Mouse (Mus musculus): ENCODE results near the gene Slc4a5.

Gene Slc4a5

DNA sequence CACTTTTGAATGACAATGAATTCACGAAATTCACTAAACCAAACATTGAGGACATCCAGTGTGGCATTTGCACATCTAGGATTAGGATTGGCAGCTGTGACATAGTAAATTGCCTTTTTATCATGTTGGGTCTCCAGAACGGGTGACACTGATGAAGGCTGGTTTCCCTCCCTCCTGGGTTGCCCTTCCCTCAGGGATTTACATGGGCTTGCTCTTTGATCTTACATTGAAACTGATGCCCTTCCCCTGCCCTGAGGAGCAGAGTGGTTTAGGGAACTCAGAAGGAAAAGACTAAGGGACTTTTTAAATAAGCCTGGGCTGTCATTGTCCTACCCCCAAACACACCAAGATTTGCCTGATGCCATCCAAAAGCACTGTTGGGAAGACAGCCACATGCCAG lies 11.9 kb downstream of the Slc4a5 start:
- no peak for DNase-seq (ENCODE audit: low read depth, low spot score)

GRCm38 (mm10) chr6:83233306-83233705 lies 13.7 kb downstream of the Slc4a5 start:
- no peak for DNase-seq (ENCODE audit: low read depth, low spot score)

GRCm38 (mm10) chr6:83234280-83234741 lies 14.7 kb downstream of the Slc4a5 start:
- no peak for DNase-seq (ENCODE audit: low read depth, low spot score)

- DNase-seq (ENCODE audit: low read depth, low spot score), result no peak
Measured at GRCm38 (mm10) chr6:83237123-83237522, 17.5 kb downstream of the Slc4a5 start.

GRCm38 (mm10) chr6:83244422-83245061 lies 24.9 kb downstream of the Slc4a5 start:
- DNase-seq (ENCODE audit: low read depth, low spot score), result no peak

- peak; percentile 73 for DNase-seq (ENCODE audit: low read depth, low spot score)
Measured at GRCm38 (mm10) chr6:83245134-83245533, 25.5 kb downstream of the Slc4a5 start.

- no peak for DNase-seq (ENCODE audit: low read depth, low spot score)
Measured at GRCm38 (mm10) chr6:83245997-83246396, 26.4 kb downstream of the Slc4a5 start.

GRCm38 (mm10) chr6:83246750-83247149 lies 27.1 kb downstream of the Slc4a5 start:
- no peak for DNase-seq (ENCODE audit: low read depth, low spot score)

GRCm38 (mm10) chr6:83247153-83247552 lies 27.5 kb downstream of the Slc4a5 start:
- DNase-seq (ENCODE audit: low read depth, low spot score), result no peak

GRCm38 (mm10) chr6:83254242-83254641 lies 34.6 kb downstream of the Slc4a5 start:
- DNase-seq (ENCODE audit: low read depth, low spot score), result no peak

GRCm38 (mm10) chr6:83264516-83264915 lies 44.9 kb downstream of the Slc4a5 start:
- no peak for DNase-seq (ENCODE audit: low read depth, low spot score)

GRCm38 (mm10) chr6:83265253-83265652 lies 45.6 kb downstream of the Slc4a5 start:
- DNase-seq (ENCODE audit: low read depth, low spot score), result no peak

GRCm38 (mm10) chr6:83265653-83266052 lies 46.0 kb downstream of the Slc4a5 start:
- DNase-seq (ENCODE audit: low read depth, low spot score), result no peak

GRCm38 (mm10) chr6:83267616-83268015 lies 48.0 kb downstream of the Slc4a5 start:
- DNase-seq (ENCODE audit: low read depth, low spot score), result peak; percentile 34

DNA sequence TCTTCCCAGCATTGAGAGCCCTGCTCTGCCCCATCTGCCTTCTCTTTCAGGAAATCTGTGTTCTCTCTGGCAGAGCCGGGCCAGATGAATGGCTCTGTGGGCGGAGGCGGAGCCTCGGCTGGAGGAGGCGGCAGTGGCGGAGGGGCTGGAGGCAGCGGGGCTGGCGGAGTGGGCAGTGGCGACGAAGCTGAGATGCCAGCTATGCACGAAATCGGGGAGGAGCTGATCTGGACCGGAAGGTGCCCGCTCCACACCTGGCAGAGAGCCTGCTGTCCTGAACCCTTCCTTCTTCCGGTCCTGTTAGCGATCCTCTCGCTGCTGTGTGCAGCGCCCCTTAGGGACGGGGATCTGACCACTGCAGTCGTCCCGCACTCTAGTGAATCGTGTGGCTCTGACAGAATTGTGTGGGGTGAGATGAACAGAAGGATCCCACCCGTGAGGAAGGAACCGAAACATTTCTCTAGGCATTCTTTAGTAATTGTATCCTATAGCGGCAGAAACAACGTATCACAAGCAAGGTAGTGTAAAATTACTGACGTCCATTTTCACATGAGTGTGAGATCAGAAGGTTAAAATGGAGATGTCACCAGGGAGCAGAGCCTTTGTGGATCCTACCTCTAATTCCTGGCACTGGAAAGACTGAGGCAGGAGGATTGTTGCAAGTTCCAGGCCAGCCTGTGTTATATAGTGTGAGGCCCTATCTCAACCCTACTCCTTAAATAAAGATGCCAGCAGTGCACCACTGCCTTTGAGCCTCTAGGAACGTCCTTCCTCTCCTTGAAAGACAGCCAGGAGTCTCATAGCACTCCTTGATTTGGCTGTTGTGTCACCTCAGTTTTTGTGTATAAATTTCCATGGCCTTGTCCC lies 48.7 kb downstream of the Slc4a5 start:
- DNase-seq (ENCODE audit: low read depth, low spot score), result peak; percentile 98

DNA sequence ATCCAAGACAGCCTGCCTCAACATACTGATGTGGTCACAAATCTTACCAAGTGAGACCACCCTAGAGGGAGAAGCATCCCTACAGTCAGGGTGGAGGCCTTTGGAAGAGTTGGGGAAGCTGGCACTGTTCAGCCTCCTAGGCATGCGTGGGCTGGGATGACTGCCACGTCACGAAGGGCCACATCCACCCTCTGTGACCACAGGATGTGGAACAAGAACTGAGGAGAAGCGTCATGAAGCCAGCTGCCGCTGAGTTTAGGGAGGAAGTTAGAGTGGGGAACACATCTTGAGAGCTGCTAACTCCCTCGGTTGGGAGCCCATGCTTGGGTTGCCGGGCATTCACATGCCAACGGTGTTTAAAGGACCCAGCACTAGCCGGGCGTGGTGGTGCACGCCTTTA lies 54.1 kb downstream of the Slc4a5 start:
- no peak for DNase-seq (ENCODE audit: low read depth, low spot score)

- no peak for DNase-seq (ENCODE audit: low read depth, low spot score)
Measured at GRCm38 (mm10) chr6:83277151-83277550, 57.5 kb downstream of the Slc4a5 start.

DNA sequence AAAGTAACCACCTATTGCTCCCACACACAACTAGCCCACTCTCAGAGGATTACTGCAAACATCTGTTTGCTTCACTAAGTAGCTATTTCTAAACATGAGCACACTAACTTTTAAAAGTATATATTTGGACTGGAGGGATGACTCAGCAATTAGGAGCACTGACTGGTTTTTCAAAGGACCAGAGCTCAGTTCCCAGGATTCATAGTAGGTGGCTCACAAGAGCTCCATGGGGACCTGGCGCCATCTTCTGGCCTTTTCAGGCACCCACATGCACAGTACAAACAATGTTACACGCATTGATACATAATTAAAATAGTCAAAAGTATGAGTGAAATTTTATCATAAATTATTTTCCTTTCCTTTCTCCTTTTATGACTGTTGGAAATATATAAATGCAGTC lies 59.3 kb downstream of the Slc4a5 start:
- DNase-seq (ENCODE audit: low read depth, low spot score), result peak; percentile 26

- DNase-seq (ENCODE audit: low read depth, low spot score), result no peak
Measured at GRCm38 (mm10) chr6:83280256-83280955, 60.8 kb downstream of the Slc4a5 start.

DNA sequence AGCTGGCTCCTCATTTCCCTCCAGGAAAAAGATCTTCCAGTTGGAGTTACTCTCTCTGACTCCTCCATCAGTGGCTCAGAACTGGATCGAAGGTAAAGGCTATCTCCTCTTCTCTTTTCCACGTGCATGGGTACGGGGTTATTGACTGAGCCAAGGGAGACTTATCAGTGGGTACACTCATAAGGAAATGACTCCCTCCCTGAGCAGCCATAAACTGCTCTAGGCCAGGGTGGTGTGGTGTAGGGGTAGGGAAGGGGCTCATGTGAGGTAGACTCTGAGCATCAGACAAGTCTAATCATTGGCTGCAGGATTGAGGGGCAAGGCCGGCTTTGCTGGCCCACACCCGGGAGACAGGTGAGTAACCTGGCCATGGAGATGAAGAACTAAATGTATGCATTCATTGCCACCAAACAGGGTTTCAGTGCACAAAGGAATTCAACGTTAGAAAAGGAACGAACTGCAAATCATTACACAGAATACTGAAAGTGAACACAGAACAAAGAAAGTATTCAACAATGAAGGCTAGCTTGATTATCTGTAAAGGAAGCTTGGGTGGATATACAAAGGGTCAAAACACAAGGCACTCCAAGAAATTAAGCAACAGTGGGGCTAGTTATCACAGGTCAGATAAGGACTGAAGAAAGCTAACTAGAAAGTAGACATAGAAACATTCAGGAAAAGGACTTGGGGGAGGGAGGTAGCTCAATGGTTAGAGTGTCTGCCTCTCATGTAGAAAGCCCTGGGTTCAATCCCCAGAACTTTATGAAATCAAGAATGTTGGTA lies 81.0 kb downstream of the Slc4a5 start:
- no peak for DNase-seq (ENCODE audit: low read depth, low spot score)

DNA sequence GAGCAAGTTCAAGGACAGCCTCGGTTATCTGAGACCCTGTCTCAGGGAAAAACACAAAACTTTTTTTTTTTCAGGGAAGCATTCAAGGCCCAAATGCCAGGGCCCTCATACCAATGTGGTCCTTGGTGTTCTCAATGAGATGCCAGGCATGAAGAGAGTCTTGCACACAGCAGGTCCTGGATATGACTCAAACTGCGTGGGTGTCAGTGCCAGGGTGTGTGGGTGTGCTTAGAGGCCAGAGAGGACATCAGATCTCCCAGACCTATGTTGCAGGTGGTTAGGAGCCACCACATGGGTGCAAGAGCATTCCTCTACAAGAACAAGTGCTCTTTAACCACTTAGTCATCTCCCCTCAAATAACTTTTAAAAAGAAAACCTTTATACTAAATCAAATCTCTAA lies 81.7 kb downstream of the Slc4a5 start:
- no peak for DNase-seq (ENCODE audit: low read depth, low spot score)

- DNase-seq (ENCODE audit: low read depth, low spot score), result peak; percentile 42
Measured at GRCm38 (mm10) chr6:83302264-83302663, 82.6 kb downstream of the Slc4a5 start.

Measured in brain, adult 2 months (tissue).